Mouse (Mus musculus): ENCODE results near the gene Gm20503. TPM values are rescaled to one million over a fixed set of nuclear protein-coding genes. Genes with fewer than 3 reads are reported as not detected.

Gene Gm20503
- polyA plus RNA-seq (2012; rRNA removed): 5.0 TPM in 1 of 2 replicates, not detected in the other

DNA sequence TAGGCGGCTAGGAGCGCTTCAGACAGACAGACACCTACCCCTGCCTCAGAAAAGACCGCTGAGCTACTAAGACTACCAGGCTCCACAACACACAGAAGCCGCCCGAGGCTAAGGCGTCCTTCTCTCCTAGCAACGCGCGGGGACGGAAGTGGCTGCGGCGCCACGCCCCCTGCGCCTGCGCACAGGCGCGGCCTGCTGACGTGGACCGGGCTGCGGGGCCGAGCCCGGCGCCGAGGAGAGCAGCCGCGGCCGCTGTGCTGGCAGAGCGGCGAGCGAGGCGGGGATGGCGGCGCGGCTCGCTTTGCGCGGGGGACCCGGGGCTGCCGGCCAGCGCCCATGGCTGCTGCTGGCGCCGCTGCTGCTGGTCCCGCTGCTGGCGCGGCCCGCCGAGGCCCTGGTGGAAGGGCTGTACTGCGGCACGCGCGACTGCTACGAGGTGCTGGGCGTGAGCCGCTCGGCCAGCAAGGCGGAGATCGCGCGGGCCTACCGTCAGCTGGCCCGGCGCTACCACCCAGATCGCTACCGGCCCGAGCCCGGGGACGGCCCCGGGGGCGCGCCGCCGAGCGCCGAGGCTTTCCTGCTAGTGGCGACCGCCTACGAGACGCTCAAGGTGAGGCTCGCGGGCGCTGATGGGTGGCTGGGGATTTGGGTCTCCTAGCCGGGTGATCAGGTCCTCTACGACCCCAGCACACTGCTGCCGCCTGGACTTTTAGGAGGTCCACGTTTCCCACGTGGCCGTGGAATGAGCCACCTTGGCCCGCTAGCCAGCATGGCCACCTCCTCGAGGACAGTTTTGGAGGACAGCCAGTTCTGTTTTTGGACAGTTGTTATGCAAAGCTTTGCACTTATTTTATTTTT, at the start of gene Gm20503:
Gene Gm20503, plus strand, starts transcription at position 263 of the 858 bp plus-strand sequence.

DNA sequence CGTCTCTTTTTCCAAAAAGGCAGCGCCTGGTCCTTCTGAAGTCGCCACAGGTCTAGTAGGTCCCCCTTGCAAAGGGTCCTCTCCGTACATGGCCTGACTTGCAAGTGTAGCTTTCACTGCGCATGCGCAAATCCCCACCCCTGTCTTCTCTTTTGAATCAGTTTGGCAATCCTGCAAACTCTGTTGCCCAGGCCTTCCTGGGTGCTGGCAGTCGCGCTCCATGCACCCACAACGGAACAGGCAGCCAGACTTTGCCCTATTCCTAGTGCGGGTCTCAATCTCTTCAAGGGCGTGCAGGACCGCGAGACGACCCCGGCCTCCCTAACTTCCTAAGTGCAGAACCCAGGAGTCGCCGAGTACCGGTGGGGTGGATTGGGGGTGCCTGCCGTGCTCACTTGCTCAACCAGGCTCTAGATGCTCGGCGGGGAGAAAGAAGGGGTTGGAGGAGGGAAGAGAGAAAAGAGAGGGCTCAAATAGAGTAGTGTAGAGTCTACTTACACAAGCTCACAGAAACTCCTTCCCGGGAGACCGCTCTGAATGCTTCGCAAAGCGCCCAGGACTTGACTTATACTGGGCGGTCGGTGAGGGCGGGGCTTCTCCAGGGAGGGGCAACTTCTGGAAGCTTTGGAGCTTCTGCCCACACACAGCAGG, 16.3 kb upstream of the Gm20503 start, which contains the start of gene Ptgr1:
Gene Ptgr1, minus strand, starts transcription at position 580 of the 651 bp plus-strand sequence.

DNA sequence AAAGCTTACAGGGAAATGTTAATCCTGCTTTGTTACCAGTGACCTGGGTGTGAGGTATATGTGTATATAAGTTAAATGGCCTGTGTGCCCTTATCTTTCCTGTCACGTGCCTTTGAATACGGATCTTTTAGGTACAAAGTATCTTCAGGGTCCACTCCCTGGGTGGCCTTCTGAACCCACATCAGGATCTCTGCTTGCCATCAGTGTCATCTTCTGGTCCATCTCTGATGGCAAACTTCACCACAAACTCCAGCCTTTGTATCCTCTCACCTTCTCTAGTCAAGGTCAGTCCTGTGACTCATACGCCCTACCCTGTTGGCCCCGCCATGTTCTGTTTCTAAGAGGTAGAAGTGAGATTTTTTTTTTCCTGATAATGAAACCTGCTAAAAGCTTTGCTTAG, 8.2 kb upstream of the Gm20503 start, which contains the start of gene Dnajc25:
Gene Dnajc25, plus strand, starts transcription at position 301 of the 400 bp plus-strand sequence.

DNA sequence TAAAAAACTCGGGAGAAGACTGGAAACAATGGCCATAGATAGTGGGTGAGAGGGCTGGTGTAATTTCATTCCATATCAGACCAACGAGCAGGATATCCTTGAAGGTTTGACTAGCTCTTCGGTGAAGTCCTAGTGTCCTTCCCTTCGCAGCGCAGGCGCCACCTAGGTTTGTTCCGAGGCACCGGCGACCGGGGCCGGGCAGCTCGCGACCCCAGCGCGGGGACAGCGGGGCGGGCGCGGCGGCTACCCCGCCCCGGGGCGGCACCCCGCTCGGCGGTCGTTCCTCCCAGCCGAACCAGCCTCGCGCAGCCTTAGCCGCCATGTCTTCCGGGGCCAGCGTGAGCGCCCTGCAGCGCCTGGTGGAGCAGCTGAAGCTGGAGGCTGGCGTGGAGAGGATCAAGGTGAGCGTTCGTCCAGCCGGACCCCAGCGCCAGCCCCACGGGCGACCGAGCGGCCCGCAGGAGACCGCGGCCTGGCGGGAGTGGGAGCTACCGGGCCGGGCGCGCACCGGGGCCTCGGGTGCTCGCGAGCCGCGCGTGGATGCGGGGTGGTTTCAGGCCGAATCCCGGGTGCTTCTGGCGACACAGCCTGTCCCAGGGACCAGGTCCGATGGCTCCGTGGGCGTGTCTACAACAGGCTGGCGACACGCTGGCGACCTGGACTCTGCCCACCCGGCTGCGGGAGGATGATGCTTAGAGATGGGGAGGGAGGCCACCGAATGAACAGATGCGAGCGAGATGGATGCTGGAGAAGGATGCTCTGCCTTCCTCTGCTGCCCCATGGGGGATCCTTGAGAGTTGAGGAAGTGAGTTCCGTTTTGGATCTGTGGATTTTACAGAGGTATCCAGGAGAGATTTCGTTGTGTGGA, 32.1 kb downstream of the Gm20503 start, which contains the start of gene Gng10:
Gene Gng10, plus strand, starts transcription at position 171 of the 868 bp plus-strand sequence.

Other genes starting within 250 kb of the Gm20503 start
- gene Olfr267, start 215.5 kb upstream of the Gm20503 start, polyA plus RNA-seq (2012; rRNA removed): not detected in 2 replicates
- 29.6 and 63.9 TPM in 2 replicates for gene Ecpas, start 90.5 kb upstream of the Gm20503 start, polyA plus RNA-seq (2012; rRNA removed)
- gene Zkscan16, start 59.6 kb upstream of the Gm20503 start, polyA plus RNA-seq (2012; rRNA removed): 0.07 and 0.10 TPM in 2 replicates
- 3.4 and 5.4 TPM in 2 replicates for gene Ptgr1, start 16.1 kb upstream of the Gm20503 start, polyA plus RNA-seq (2012; rRNA removed)
- 10.8 and 13.4 TPM in 2 replicates for gene Dnajc25, start 8.1 kb upstream of the Gm20503 start, polyA plus RNA-seq (2012; rRNA removed)
- 27.6 and 29.4 TPM in 2 replicates for gene Gng10, start 31.9 kb downstream of the Gm20503 start, polyA plus RNA-seq (2012; rRNA removed)
- gene AI481877, start 135.8 kb downstream of the Gm20503 start, polyA plus RNA-seq (2012; rRNA removed): not detected in 2 replicates
- gene Ugcg, start 186.0 kb downstream of the Gm20503 start, polyA plus RNA-seq (2012; rRNA removed): 31.5 and 53.5 TPM in 2 replicates

Measured in ovary, adult 2 months (tissue).